Mouse (Mus musculus) leukemia stem cell, adult 10-12 weeks (primary cell): ENCODE results near the gene Dgkd. TPM values are rescaled to one million over a fixed set of nuclear protein-coding genes. Genes with fewer than 3 reads are reported as not detected.

Source experiments
- polyA plus RNA-seq: library from polyadenylated mRNA; stranded (reverse); fragments of >175 nt; gene quantifications from 2 replicates; pipeline ENCODE4 v1.2.3, GENCODE M21; 2012; ENCODE audit warnings: low replicate concordance

The Dgkd gene
- polyA plus RNA-seq = 9.5 and 13.2 TPM in 2 replicates

GRCm38 (mm10) chr1:87852892-87853600 lies at the start of gene Dgkd:
Dgkd (plus strand) TSS chr1:87853287.

GRCm38 (mm10) chr1:87803576-87803975 lies 49.5 kb upstream of the Dgkd start, which contains the start of gene Sag:
Sag (plus strand) TSS chr1:87803680.

Other genes starting within 250 kb of the Dgkd start
- gene Inpp5d, start 233.0 kb upstream of the Dgkd start, polyA plus RNA-seq = 51.2 and 319 TPM in 2 replicates
- gene Atg16l1, start 97.4 kb upstream of the Dgkd start, polyA plus RNA-seq = 2.9 and 12.6 TPM in 2 replicates
- 0.32 TPM in 1 of 2 replicates, not detected in the other for gene Sag, start 49.6 kb upstream of the Dgkd start, polyA plus RNA-seq
- gene Usp40, start 155.3 kb downstream of the Dgkd start, polyA plus RNA-seq = 0.35 and 0.73 TPM in 2 replicates
- 0.50 TPM in 1 of 2 replicates, not detected in the other for gene Ugt1a10, start 202.1 kb downstream of the Dgkd start, polyA plus RNA-seq
- not detected in 2 replicates for gene Ugt1a9, start 217.5 kb downstream of the Dgkd start, polyA plus RNA-seq
- not detected in 2 replicates for gene Ugt1a8, start 234.5 kb downstream of the Dgkd start, polyA plus RNA-seq
- 0.88 TPM in 1 of 2 replicates, not detected in the other for gene Ugt1a7c, start 241.8 kb downstream of the Dgkd start, polyA plus RNA-seq
- gene Ugt1a6b, start 250.0 kb downstream of the Dgkd start, polyA plus RNA-seq = not detected in 2 replicates